ENCODE assay signal across 7 mouse cellular contexts in the genomic region with DNA sequence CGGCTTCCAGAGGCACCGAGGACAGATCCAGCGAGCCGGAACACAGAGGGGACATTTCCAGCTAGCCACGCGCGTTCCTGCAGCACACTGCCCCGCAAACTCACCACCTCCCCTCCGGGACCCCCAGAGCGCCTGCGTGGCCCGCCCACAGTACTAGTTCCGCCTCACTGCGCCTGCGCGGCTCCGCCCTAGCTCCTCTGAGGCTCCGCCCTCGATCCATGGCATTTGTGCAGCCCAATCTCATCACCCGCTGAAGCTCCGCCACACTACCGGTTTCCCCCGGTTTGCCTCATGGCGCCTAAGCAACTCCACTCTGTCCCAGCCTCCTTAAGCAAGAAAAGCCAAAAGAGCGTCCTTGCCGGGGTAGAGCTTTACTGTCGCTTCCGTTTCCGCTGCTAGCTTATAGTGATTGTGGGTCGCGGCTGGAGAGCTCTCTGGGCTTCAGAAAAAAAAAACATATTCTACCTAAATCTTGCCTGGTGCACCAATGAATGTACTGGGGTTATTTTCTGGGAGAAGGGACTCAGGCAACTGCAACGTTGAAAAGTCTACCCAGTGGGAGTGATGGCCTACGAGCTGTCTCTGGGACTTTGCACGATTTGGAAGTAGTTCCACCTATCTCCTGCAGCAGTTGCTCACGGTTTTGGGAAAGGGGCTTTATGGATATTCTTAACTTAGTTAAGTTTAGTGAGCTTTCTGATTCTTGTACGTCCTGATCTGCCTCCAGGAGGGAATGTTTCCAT. TPM values are rescaled to one million over a fixed set of nuclear protein-coding genes. Genes with fewer than 3 reads are reported as not detected.
DNase-seq lines count a peak whose midpoint lies in the region; ATAC-seq lines count a peak whose summit lies in the region.

Gene Cdpf1 (minus strand): TSS at position 163 of the 743 bp plus-strand sequence.

- H3K9me3 ChIP-seq in embryonic facial prominence, embryonic 11.5 days (replicated peaks; ENCODE audit: control insufficient read depth, low read length), result no peaks in the 10 kb centered on the region
- H3K9me3 ChIP-seq in limb, embryonic 11.5 days (ENCODE audit: control insufficient read depth, low read length), result no peaks in the 10 kb centered on the region
- H3K9me3 ChIP-seq in midbrain, embryonic 14.5 days (ENCODE audit: control insufficient read depth, low read length), result no peaks in the 10 kb centered on the region

- 4% methylated on average over 36 of the region's 36 CpGs for WGBS in embryonic facial prominence, embryonic 11.5 days
- 4% methylated on average over 36 of the region's 36 CpGs for WGBS in limb, embryonic 11.5 days
- WGBS in midbrain, embryonic 14.5 days, result 3% methylated on average over 36 of the region's 36 CpGs

- ATAC-seq in embryonic facial prominence, embryonic 11.5 days (replicated peaks; ENCODE audit: insufficient number of reproducible peaks, low FRiP score, low TSS enrichment, low read depth), result peak; percentile 92
- peak; percentile 91 for ATAC-seq in limb, embryonic 11.5 days (ENCODE audit: insufficient number of reproducible peaks, low FRiP score, low TSS enrichment, low read depth)
- ATAC-seq in midbrain, embryonic 14.5 days (ENCODE audit: low FRiP score, low TSS enrichment), result peak; percentile 97

- H3K4me1 ChIP-seq in embryonic facial prominence, embryonic 11.5 days (ENCODE audit: control insufficient read depth, insufficient read depth, low read length), result peaks cover 3% of the 10 kb centered on the region; the same call in 1 of the 2 replicates
- H3K4me1 ChIP-seq in limb, embryonic 11.5 days (ENCODE audit: control insufficient read depth, insufficient read depth, low read length), result peaks cover 6% of the 10 kb centered on the region
- H3K4me1 ChIP-seq in midbrain, embryonic 14.5 days (ENCODE audit: control insufficient read depth, insufficient read depth, low read length), result peaks cover 9% of the 10 kb centered on the region

- no peaks in the 10 kb centered on the region for H3K27me3 ChIP-seq in embryonic facial prominence, embryonic 11.5 days (ENCODE audit: control insufficient read depth, insufficient read depth, low read length)
- no peaks in the 10 kb centered on the region for H3K27me3 ChIP-seq in limb, embryonic 11.5 days (ENCODE audit: control insufficient read depth, insufficient read depth, low read length)
- H3K27me3 ChIP-seq in midbrain, embryonic 14.5 days (ENCODE audit: control insufficient read depth, insufficient read depth, low read length), result no peaks in the 10 kb centered on the region

- peak within 1 kb of the TSS; percentile 79 for H3K4me3 ChIP-seq in embryonic facial prominence, embryonic 11.5 days (ENCODE audit: low read depth, low read length)
- peak within 1 kb of the TSS; percentile 82 for H3K4me3 ChIP-seq in limb, embryonic 11.5 days (ENCODE audit: low read depth, low read length)
- peak within 1 kb of the TSS; percentile 75 for H3K4me3 ChIP-seq in midbrain, embryonic 14.5 days (replicated peaks; ENCODE audit: low read depth, low read length)

- no peaks in the 10 kb centered on the region for H3K36me3 ChIP-seq in embryonic facial prominence, embryonic 11.5 days (replicated peaks; ENCODE audit: control insufficient read depth, insufficient read depth, low read depth, low read length)
- H3K36me3 ChIP-seq in limb, embryonic 11.5 days (ENCODE audit: control insufficient read depth, insufficient read depth, low read length), result no peaks in the 10 kb centered on the region
- no peaks in the 10 kb centered on the region for H3K36me3 ChIP-seq in midbrain, embryonic 14.5 days (ENCODE audit: control insufficient read depth, insufficient read depth, low read length)

- H3K9ac ChIP-seq in embryonic facial prominence, embryonic 11.5 days (replicated peaks; ENCODE audit: low read length), result peak within 1 kb of the TSS; percentile 85
- H3K9ac ChIP-seq in limb, embryonic 11.5 days (ENCODE audit: low read length), result peak within 1 kb of the TSS; percentile 74
- peak within 1 kb of the TSS; percentile 78 for H3K9ac ChIP-seq in midbrain, embryonic 14.5 days (replicated peaks; ENCODE audit: low read length)

- DNase-seq in adrenal gland, postnatal 14 days, result peak; percentile 99
- peak; percentile 99 for DNase-seq in embryonic facial prominence, embryonic 11.5 days (ENCODE audit: low spot score)
- peak; percentile 100 for DNase-seq in heart, adult 11 months
- peak; percentile 100 for DNase-seq in kidney, adult 18-20 months
- DNase-seq in limb, embryonic 11.5 days (ENCODE audit: low spot score), result peak; percentile 99
- DNase-seq in midbrain, embryonic 14.5 days, result peak; percentile 100
- DNase-seq in spleen, adult 18-20 months, result peak; percentile 98 to 99

- H3K27ac ChIP-seq in embryonic facial prominence, embryonic 11.5 days (replicated peaks; ENCODE audit: low read depth, low read length), result peak within 1 kb of the TSS; percentile 72
- peak within 1 kb of the TSS; percentile 82; the same call in 1 of the 2 replicates for H3K27ac ChIP-seq in limb, embryonic 11.5 days (replicated peaks; ENCODE audit: low read depth, low read length)
- peak within 1 kb of the TSS; percentile 88 for H3K27ac ChIP-seq in midbrain, embryonic 14.5 days (replicated peaks; ENCODE audit: low read depth, low read length)

- peak within 1 kb of the TSS; percentile 93 for H3K4me2 ChIP-seq in embryonic facial prominence, embryonic 11.5 days (ENCODE audit: low read depth, low read length)
- H3K4me2 ChIP-seq in limb, embryonic 11.5 days (ENCODE audit: low read depth, severe bottlenecking), result peak within 1 kb of the TSS; percentile 91
- H3K4me2 ChIP-seq in midbrain, embryonic 14.5 days (ENCODE audit: low read length), result peak within 1 kb of the TSS; percentile 77

RNA-seq across cellular contexts. Expression of gene Cdpf1, which starts in this region (rescaled TPM):
- total RNA-seq in adrenal gland, postnatal 14 days (2021), result 17.9 and 20.2 TPM in 2 replicates
- 22.1 and 23.6 TPM in 2 replicates for polyA plus RNA-seq in embryonic facial prominence, embryonic 11.5 days (2014; fragmentation: Nextera tagmentation; extraction: Ambion mirVana)
- polyA plus RNA-seq in limb, embryonic 11.5 days (2014; fragmentation: Nextera tagmentation; extraction: Ambion mirVana), result 26.3 and 28.7 TPM in 2 replicates
- polyA plus RNA-seq in midbrain, embryonic 14.5 days (2014; fragmentation: Nextera tagmentation; extraction: Ambion mirVana), result 17.9 and 19.4 TPM in 2 replicates

Comparison
In these comparisons a context has a peak if more than half of its experiments do, and no peak if none do; other contexts are left out.
1. Peak in every context shown above with its lines: DNase-seq, ATAC-seq, H3K4me3 ChIP-seq and H3K27ac ChIP-seq.